Mouse (Mus musculus): ENCODE results near the gene Vmn2r103.

Vmn2r103 gene

GRCm38 (mm10) chr17:19773063-19773462, at the start of gene Vmn2r103:
Vmn2r103 (plus strand) TSS chr17:19773363.
- no peak for DNase-seq (ENCODE audit: low spot score)

- DNase-seq (ENCODE audit: low spot score), result no peak
Observed at GRCm38 (mm10) chr17:19778994-19779393, 5.8 kb downstream of the Vmn2r103 start.

GRCm38 (mm10) chr17:19789248-19789647, 16.1 kb downstream of the Vmn2r103 start:
- no peak for DNase-seq (ENCODE audit: low spot score)

Data from lung, postnatal 25 days (tissue).